Mouse (Mus musculus) lung, adult 2 months (tissue): Measurements from ENCODE around the gene Pdk2.

Source experiments
- CTCF ChIP-seq: fragments of 200-500 bp; IDR thresholded peaks from 2 replicates; pipeline ENCODE4 v1.5.1; 2011; ENCODE audit warnings: mild to moderate bottlenecking, low read length, control low read depth; ENCODE audit not compliant: insufficient read depth
- POLR2A ChIP-seq: fragments of 200-500 bp; IDR thresholded peaks from 2 replicates; pipeline ENCODE4 v1.6.1; 2011; ENCODE audit warnings: low read depth, mild to moderate bottlenecking, control low read depth, low read length, borderline replicate concordance; ENCODE audit errors: extremely low read depth

- TF ChIP-seq CTCF (no peak), POLR2A (no peak)
These were observed 43.0 kb upstream of the Pdk2 start for GRCm38 (mm10) chr11:95084175-95084574.
